Comparison of ENCODE assay signal across 8 mouse cellular contexts in the genomic region with DNA sequence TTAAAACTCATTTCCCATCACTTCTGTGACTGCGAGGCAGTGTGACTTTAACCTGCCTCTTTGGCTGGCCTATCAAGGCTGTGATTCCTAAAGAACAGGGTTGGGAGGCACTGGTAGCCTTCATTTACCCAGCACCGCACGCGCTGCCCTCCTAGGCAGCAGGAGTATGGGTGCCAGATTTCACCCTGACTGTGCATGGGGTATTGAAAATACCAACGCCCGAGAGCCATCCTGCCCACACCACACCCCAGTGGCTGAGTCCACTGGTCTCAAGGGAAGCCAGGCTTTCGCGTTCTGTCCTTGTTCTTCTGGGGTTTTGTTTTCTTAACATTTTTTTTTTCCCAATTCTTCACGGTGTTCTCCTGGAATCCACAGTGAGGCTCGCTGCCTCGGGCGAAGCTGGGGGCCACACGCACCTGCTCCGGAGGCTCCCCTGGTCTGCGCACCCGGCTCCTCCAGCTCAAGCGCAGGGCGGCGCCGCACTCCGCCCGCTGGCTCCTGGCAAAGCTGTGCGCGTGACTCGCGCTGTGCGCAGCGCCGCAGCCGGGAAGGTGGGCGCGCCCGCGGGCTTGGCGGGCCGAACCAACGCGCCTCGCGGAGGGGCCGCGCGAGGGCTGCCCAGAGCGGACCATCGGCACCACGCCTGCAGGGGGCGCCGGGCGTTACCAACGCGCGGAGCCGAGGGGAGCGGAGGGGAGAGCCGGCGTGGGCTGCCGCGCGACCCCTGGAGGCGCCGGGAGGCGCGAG. TPM values are rescaled to one million over a fixed set of nuclear protein-coding genes. Genes with fewer than 3 reads are reported as not detected.
DNase-seq lines count a peak whose midpoint lies in the region; ATAC-seq and TF ChIP-seq lines count a peak whose summit lies in the region.

Rusc2 (plus strand) TSS at position 572 of the 747 bp plus-strand sequence.

- H3K27me3 ChIP-seq in ES-Bruce4 (ENCODE audit: control insufficient read depth, insufficient read depth, low read length, poor library complexity, severe bottlenecking), result no peaks in the 10 kb centered on the region
- H3K27me3 ChIP-seq in forebrain, postnatal 0 days (ENCODE audit: insufficient read depth, low read length), result no peaks in the 10 kb centered on the region
- no peaks in the 10 kb centered on the region for H3K27me3 ChIP-seq in neural tube, embryonic 14.5 days (ENCODE audit: control insufficient read depth, insufficient read depth, low read length)

- no peak for TF ChIP-seq POLR2A in ES-Bruce4 (IDR thresholded peaks at IDR 0.05; ENCODE audit: insufficient read depth, low read length)

- no peaks in the 10 kb centered on the region for H3K9me3 ChIP-seq in ES-Bruce4 (replicated peaks; ENCODE audit: control insufficient read depth, insufficient read depth, low read length, poor library complexity, severe bottlenecking)
- H3K9me3 ChIP-seq in forebrain, postnatal 0 days (ENCODE audit: low read length), result no peaks in the 10 kb centered on the region
- H3K9me3 ChIP-seq in neural tube, embryonic 14.5 days (ENCODE audit: control insufficient read depth, low read length), result no peaks in the 10 kb centered on the region

- H3K4me3 ChIP-seq in ES-Bruce4 (ENCODE audit: low read depth, low read length), result peak within 1 kb of the TSS; percentile 61
- peak within 1 kb of the TSS; percentile 76 for H3K4me3 ChIP-seq in forebrain, postnatal 0 days (ENCODE audit: low read depth, low read length)
- peak within 1 kb of the TSS; percentile 97 for H3K4me3 ChIP-seq in layer of hippocampus, adult 2 months
- peak within 1 kb of the TSS; percentile 71 for H3K4me3 ChIP-seq in neural tube, embryonic 14.5 days (ENCODE audit: low read depth, low read length)

- intact Hi-C loops in heart, postnatal 25 days (cut with DNase I), result loop anchor here (1.0 to 5.0 kb wide), 4 partner anchors 25 to 115 kb away; partner anchors contain the start of gene Atp8b5

- peak; percentile 97 for ATAC-seq in forebrain, postnatal 0 days
- ATAC-seq in neural tube, embryonic 14.5 days (ENCODE audit: low read depth), result peak; percentile 97

- no peak for TF ChIP-seq CTCF in ES-Bruce4 (IDR thresholded peaks at IDR 0.05; ENCODE audit: low read depth, low read length)
- TF ChIP-seq CTCF in forebrain, postnatal 0 days (IDR thresholded peaks at IDR 0.05; ENCODE audit: low read depth), result peak; percentile 79
- TF ChIP-seq CTCF in layer of hippocampus, adult 2 months (conservative IDR thresholded peaks at IDR 0.05), result peak; percentile 84

- no peaks in the 10 kb centered on the region for H3K36me3 ChIP-seq in ES-Bruce4 (ENCODE audit: control insufficient read depth, insufficient read depth, low read length, poor library complexity, severe bottlenecking)
- no peaks in the 10 kb centered on the region for H3K36me3 ChIP-seq in forebrain, postnatal 0 days (ENCODE audit: insufficient read depth)
- H3K36me3 ChIP-seq in neural tube, embryonic 14.5 days (ENCODE audit: control insufficient read depth, insufficient read depth, low read length), result no peaks in the 10 kb centered on the region

- no peak for TF ChIP-seq EP300 in ES-Bruce4 (IDR thresholded peaks at IDR 0.05; ENCODE audit: insufficient read depth, low read depth, low read length)

- H3K9ac ChIP-seq in ES-Bruce4 (ENCODE audit: low read depth, poor library complexity, severe bottlenecking), result peak within 1 kb of the TSS; percentile 55
- peak within 1 kb of the TSS; percentile 83 for H3K9ac ChIP-seq in forebrain, postnatal 0 days
- H3K9ac ChIP-seq in neural tube, embryonic 14.5 days (replicated peaks; ENCODE audit: low read depth, low read length), result peak within 1 kb of the TSS; percentile 75

- H3K4me2 ChIP-seq in forebrain, postnatal 0 days (ENCODE audit: low read depth), result peak within 1 kb of the TSS; percentile 87
- H3K4me2 ChIP-seq in neural tube, embryonic 14.5 days (ENCODE audit: low read depth, low read length), result peak within 1 kb of the TSS; percentile 83

- H3K27ac ChIP-seq in ES-Bruce4 (ENCODE audit: insufficient read depth, low read length), result no peak within 1 kb of the TSS
- peak within 1 kb of the TSS; percentile 76 for H3K27ac ChIP-seq in forebrain, postnatal 0 days (ENCODE audit: low read depth, low read length)
- H3K27ac ChIP-seq in layer of hippocampus, adult 2 months, result peak within 1 kb of the TSS; percentile 99
- H3K27ac ChIP-seq in neural tube, embryonic 14.5 days (ENCODE audit: low read depth, low read length), result peak within 1 kb of the TSS; percentile 79

- WGBS in forebrain, postnatal 0 days, result 2% methylated on average over 63 of the region's 63 CpGs
- WGBS in neural tube, embryonic 14.5 days, result under 1% methylated on average over 50 of the region's 63 CpGs

- peaks cover 2% of the 10 kb centered on the region for H3K4me1 ChIP-seq in ES-Bruce4 (ENCODE audit: control insufficient read depth, insufficient read depth, low read length)
- H3K4me1 ChIP-seq in forebrain, postnatal 0 days (ENCODE audit: insufficient read depth), result peaks cover 16% of the 10 kb centered on the region
- peaks cover 13% of the 10 kb centered on the region; the same call in 1 of the 2 replicates for H3K4me1 ChIP-seq in neural tube, embryonic 14.5 days (ENCODE audit: control insufficient read depth, insufficient read depth, low read length)

- peak; percentile 92 for DNase-seq in cerebellum, adult 11-12 months
- peak; percentile 98 for DNase-seq in forebrain, postnatal 0 days
- DNase-seq in heart, postnatal 25 days (ENCODE audit: low spot score), result peak; percentile 90
- DNase-seq in layer of hippocampus, adult 2 months (ENCODE audit: low spot score in 2 of 2), result peak; percentile 93 to 94
- DNase-seq in lung, adult 18-20 months, result peak; percentile 92 to 94
- DNase-seq in thymus, adult 18-20 months, result peak; percentile 38 to 56

RNA-seq across cellular contexts. Expression of gene Rusc2, which starts in this region (rescaled TPM):
- 24.9 and 27.0 TPM in 2 replicates for polyA plus RNA-seq in ES-Bruce4 (2011; ENCODE audit: insufficient read depth, insufficient read length, low read depth, missing spikeins)
- 116 and 148 TPM in 2 replicates for total RNA-seq in forebrain, postnatal 0 days (2014; rRNA removed)
- 73.2 and 75.8 TPM in 2 replicates for polyA plus RNA-seq in forebrain, postnatal 0 days (2015; fragmentation: Nextera tagmentation; extraction: Ambion mirVana)
- total RNA-seq in heart, postnatal 25 days (2021), result 10 to 100 TPM; 35.3 to 49.1 TPM
- total RNA-seq in layer of hippocampus, adult 2 months (2021), result 100 to 1,000 TPM; 117 to 120 TPM
- polyA plus RNA-seq in neural tube, embryonic 14.5 days (2014; fragmentation: Nextera tagmentation; extraction: Ambion mirVana), result 43.4 and 75.4 TPM in 2 replicates

Comparison
In these comparisons a context has a peak if more than half of its experiments do, and no peak if none do; other contexts are left out.
1. DNase-seq: peak in every context shown above with its lines; median percentile 98 in forebrain, postnatal 0 days; 94 in layer of hippocampus, adult 2 months; 93 in lung, adult 18-20 months; 92 in cerebellum, adult 11-12 months; 90 in heart, postnatal 25 days; 47 in thymus, adult 18-20 months.